Mouse (Mus musculus): ENCODE data around the gene 1700061G19Rik.
"Not testable (repeated sequence)": the region's sequence is repeated elsewhere in the genome, so short reads cannot be mapped to it uniquely, and the experiment has no call there.

Gene 1700061G19Rik

GRCm38 (mm10) chr17:56871767-56872166 is 3.5 kb upstream of the 1700061G19Rik start:
- DNase-seq (ENCODE audit: low spot score), result no peak

- no peak for DNase-seq (ENCODE audit: low spot score)
Measured at GRCm38 (mm10) chr17:56872512-56872911, 2.8 kb upstream of the 1700061G19Rik start.

- DNase-seq (ENCODE audit: low spot score), result no peak
Measured at GRCm38 (mm10) chr17:56874237-56874636, 1.0 kb upstream of the 1700061G19Rik start, which contains the start of gene Acsbg2. Acsbg2 (minus strand) TSS chr17:56874447.

- no peak for DNase-seq (ENCODE audit: low spot score)
Measured at GRCm38 (mm10) chr17:56876465-56876864, 1.2 kb downstream of the 1700061G19Rik start.

- no peak for DNase-seq (ENCODE audit: low spot score)
Measured at GRCm38 (mm10) chr17:56876981-56877380, 1.7 kb downstream of the 1700061G19Rik start.

GRCm38 (mm10) chr17:56877426-56877825 is 2.1 kb downstream of the 1700061G19Rik start:
- no peak for DNase-seq (ENCODE audit: low spot score)

- peak; percentile 70 for DNase-seq (ENCODE audit: low spot score)
Measured at GRCm38 (mm10) chr17:56883612-56884011, 8.3 kb downstream of the 1700061G19Rik start.

GRCm38 (mm10) chr17:56884331-56884730 is 9.1 kb downstream of the 1700061G19Rik start:
- DNase-seq (ENCODE audit: low spot score), result no peak

- DNase-seq (ENCODE audit: low spot score), result no peak
Measured at GRCm38 (mm10) chr17:56884809-56885208, 9.5 kb downstream of the 1700061G19Rik start.

- DNase-seq (ENCODE audit: low spot score), result no peak
Measured at GRCm38 (mm10) chr17:56888050-56888449, 12.8 kb downstream of the 1700061G19Rik start.

GRCm38 (mm10) chr17:56890018-56890417 is 14.7 kb downstream of the 1700061G19Rik start:
- DNase-seq (ENCODE audit: low spot score), result no peak

- DNase-seq (ENCODE audit: low spot score), result no peak
Measured at GRCm38 (mm10) chr17:56895368-56895918, 20.2 kb downstream of the 1700061G19Rik start.

GRCm38 (mm10) chr17:56896513-56897129 is 21.3 kb downstream of the 1700061G19Rik start:
- DNase-seq (ENCODE audit: low spot score), result no peak

- peak; percentile 89 for DNase-seq (ENCODE audit: low spot score)
Measured at GRCm38 (mm10) chr17:56897630-56898195, 22.4 kb downstream of the 1700061G19Rik start.

- no peak for DNase-seq (ENCODE audit: low spot score)
Measured at GRCm38 (mm10) chr17:56902698-56903097, 27.4 kb downstream of the 1700061G19Rik start.

GRCm38 (mm10) chr17:56906166-56906565 is 30.9 kb downstream of the 1700061G19Rik start:
- DNase-seq (ENCODE audit: low spot score), result no peak

GRCm38 (mm10) chr17:56907096-56907495 is 31.8 kb downstream of the 1700061G19Rik start:
- DNase-seq (ENCODE audit: low spot score), result no peak

GRCm38 (mm10) chr17:56907887-56908286 is 32.6 kb downstream of the 1700061G19Rik start:
- DNase-seq (ENCODE audit: low spot score), result no peak

- not testable (repeated sequence) for DNase-seq (ENCODE audit: low spot score)
Measured at GRCm38 (mm10) chr17:56909764-56910163, 34.5 kb downstream of the 1700061G19Rik start.

- no peak for DNase-seq (ENCODE audit: low spot score)
Measured at GRCm38 (mm10) chr17:56913023-56913422, 37.7 kb downstream of the 1700061G19Rik start.

- DNase-seq (ENCODE audit: low spot score), result no peak
Measured at GRCm38 (mm10) chr17:56913444-56913843, 38.2 kb downstream of the 1700061G19Rik start.

- no peak for DNase-seq (ENCODE audit: low spot score)
Measured at GRCm38 (mm10) chr17:56917166-56917565, 41.9 kb downstream of the 1700061G19Rik start.

GRCm38 (mm10) chr17:56919725-56920124 is 44.4 kb downstream of the 1700061G19Rik start:
- DNase-seq (ENCODE audit: low spot score), result no peak

Data from testis, postnatal 10 days (tissue).